Mouse (Mus musculus): ENCODE data around the gene Gm28042.

DNA sequence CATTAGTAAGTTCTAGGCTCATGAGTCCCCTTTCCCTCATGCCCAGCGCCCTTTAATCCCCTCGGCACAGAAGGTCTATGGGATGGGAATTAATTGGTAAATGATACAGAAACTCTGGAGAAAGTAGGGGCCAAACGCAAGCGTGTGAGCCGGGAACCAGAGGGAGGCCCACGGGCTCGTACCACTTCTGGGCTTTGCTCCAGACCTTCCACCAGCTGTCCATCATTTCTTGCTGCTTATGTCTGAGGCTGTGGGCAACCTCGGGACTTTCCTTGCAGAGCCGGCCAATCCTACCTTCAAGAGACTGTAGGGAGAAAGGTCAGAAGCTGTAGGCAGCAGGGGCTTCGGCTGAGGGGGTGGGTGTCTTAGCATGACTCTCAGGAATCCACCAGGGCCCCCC, 28.6 kb downstream of the Gm28042 start:
- TF ChIP-seq CTCF (IDR thresholded peaks at IDR 0.05; ENCODE audit: low read depth), result no peak
- no peak for TF ChIP-seq EP300 (IDR thresholded peaks at IDR 0.05; ENCODE audit: low read depth)

All from liver, embryonic 14.5 days (tissue).